In genomic region chr6:127337398-127337871, GRCm38 (mm10) we compare ENCODE assay signal across 8 mouse cellular contexts.
DNase-seq lines count a peak whose midpoint lies in the region; ATAC-seq and TF ChIP-seq lines count a peak whose summit lies in the region.

No protein-coding gene starts in this region.

- H3K27ac ChIP-seq in left cerebral cortex, adult 2 months: no peak overlapping the region
- peak overlapping the region; percentile 81 for H3K27ac ChIP-seq in embryonic facial prominence, embryonic 12.5 days
- peak overlapping the region; percentile 94 for H3K27ac ChIP-seq in hindbrain, embryonic 11.5 days (ENCODE audit: low read depth, low read length)
- H3K27ac ChIP-seq in midbrain, embryonic 16.5 days (ENCODE audit: low read length): peak overlapping the region; percentile 71

- TF ChIP-seq CTCF in left cerebral cortex, adult 2 months (IDR thresholded peaks at IDR 0.05): no peak

- DNase-seq in left cerebral cortex, postnatal 4 days: peak; percentile 37
- DNase-seq in left cerebral cortex, adult 2 months (ENCODE audit: extremely low spot score in 1 of 2, low spot score in 2 of 2): no peak
- DNase-seq in hindbrain, embryonic 11.5 days (ENCODE audit: low spot score): no peak
- DNase-seq in ovary, adult 18-20 months (ENCODE audit: low spot score): no peak
- DNase-seq in left cerebral cortex, adult 8-10 months (ENCODE audit: low spot score in 2 of 2): no peak

- H3K4me3 ChIP-seq in left cerebral cortex, adult 2 months: no peak overlapping the region
- H3K4me3 ChIP-seq in embryonic facial prominence, embryonic 12.5 days: no peak overlapping the region
- no peak overlapping the region for H3K4me3 ChIP-seq in hindbrain, embryonic 11.5 days (ENCODE audit: low read depth, low read length)
- H3K4me3 ChIP-seq in midbrain, embryonic 16.5 days (ENCODE audit: low read depth, low read length): no peak overlapping the region

- H3K4me1 ChIP-seq in embryonic facial prominence, embryonic 12.5 days: peaks cover 36% of the 10 kb centered on the region
- H3K4me1 ChIP-seq in hindbrain, embryonic 11.5 days (replicated peaks; ENCODE audit: control insufficient read depth, insufficient read depth, low read length): peaks cover 25% of the 10 kb centered on the region
- H3K4me1 ChIP-seq in midbrain, embryonic 16.5 days (ENCODE audit: control insufficient read depth, insufficient read depth, low read length): peaks cover 13% of the 10 kb centered on the region

- no peaks in the 10 kb centered on the region for H3K36me3 ChIP-seq in embryonic facial prominence, embryonic 12.5 days
- no peaks in the 10 kb centered on the region for H3K36me3 ChIP-seq in hindbrain, embryonic 11.5 days (ENCODE audit: control insufficient read depth, insufficient read depth, low read length)
- H3K36me3 ChIP-seq in midbrain, embryonic 16.5 days (ENCODE audit: control insufficient read depth, insufficient read depth, low read length): no peaks in the 10 kb centered on the region

- 17% methylated on average over 15 of the region's 15 CpGs for WGBS in embryonic facial prominence, embryonic 12.5 days
- 8% methylated on average over 15 of the region's 15 CpGs for WGBS in hindbrain, embryonic 11.5 days
- WGBS in midbrain, embryonic 16.5 days: 5% methylated on average over 15 of the region's 15 CpGs

- no peak overlapping the region for H3K9ac ChIP-seq in embryonic facial prominence, embryonic 12.5 days
- H3K9ac ChIP-seq in hindbrain, embryonic 11.5 days (ENCODE audit: low read depth, low read length): peak overlapping the region; percentile 38
- H3K9ac ChIP-seq in midbrain, embryonic 16.5 days (ENCODE audit: low read depth, low read length): 0 out of 2 replicates have a peak overlapping the region, but pooled peaks have one; percentile 40

- ATAC-seq in embryonic facial prominence, embryonic 12.5 days (ENCODE audit: insufficient number of reproducible peaks, insufficient read depth, low FRiP score, low TSS enrichment): no peak
- ATAC-seq in hindbrain, embryonic 11.5 days (ENCODE audit: low FRiP score): no peak
- ATAC-seq in midbrain, embryonic 16.5 days: 0 out of 2 replicates have a peak, but pooled peaks have one; percentile 41
- no peak for ATAC-seq in erythroid progenitor cell, adult 5-6 weeks (replicated peaks; ENCODE audit: low FRiP score, poor library complexity, severe bottlenecking)

- H3K27me3 ChIP-seq in embryonic facial prominence, embryonic 12.5 days: no peaks in the 10 kb centered on the region
- no peaks in the 10 kb centered on the region for H3K27me3 ChIP-seq in hindbrain, embryonic 11.5 days (ENCODE audit: control insufficient read depth, insufficient read depth, low read length)
- no peaks in the 10 kb centered on the region for H3K27me3 ChIP-seq in midbrain, embryonic 16.5 days (ENCODE audit: control insufficient read depth, insufficient read depth, low read depth, low read length)

- intact Hi-C loops in left cerebral cortex, postnatal 4 days (cut with DNase I): no loop called here
- intact Hi-C loops in left cerebral cortex, adult 2 months (cut with DNase I): no loop called here

- no peaks in the 10 kb centered on the region for H3K9me3 ChIP-seq in embryonic facial prominence, embryonic 12.5 days
- H3K9me3 ChIP-seq in hindbrain, embryonic 11.5 days (ENCODE audit: control insufficient read depth, low read length): no peaks in the 10 kb centered on the region
- H3K9me3 ChIP-seq in midbrain, embryonic 16.5 days (replicated peaks; ENCODE audit: control insufficient read depth, low read length, poor library complexity, severe bottlenecking): no peaks in the 10 kb centered on the region

- H3K4me2 ChIP-seq in embryonic facial prominence, embryonic 12.5 days (replicated peaks): no peak overlapping the region
- peak overlapping the region; percentile 18; the same call in 1 of the 2 replicates for H3K4me2 ChIP-seq in hindbrain, embryonic 11.5 days (replicated peaks; ENCODE audit: low read depth, low read length)
- H3K4me2 ChIP-seq in midbrain, embryonic 16.5 days (ENCODE audit: low read length): peak overlapping the region; percentile 16; the same call in 1 of the 2 replicates
